Mouse (Mus musculus): ENCODE measurements at regions not wholly inside any gene's neighbourhood (a gene's known extent, or its start where the extent isn't known, plus 50 kb on each side); places are given as distances from the start of the nearest gene placed in this dataset.

DNA sequence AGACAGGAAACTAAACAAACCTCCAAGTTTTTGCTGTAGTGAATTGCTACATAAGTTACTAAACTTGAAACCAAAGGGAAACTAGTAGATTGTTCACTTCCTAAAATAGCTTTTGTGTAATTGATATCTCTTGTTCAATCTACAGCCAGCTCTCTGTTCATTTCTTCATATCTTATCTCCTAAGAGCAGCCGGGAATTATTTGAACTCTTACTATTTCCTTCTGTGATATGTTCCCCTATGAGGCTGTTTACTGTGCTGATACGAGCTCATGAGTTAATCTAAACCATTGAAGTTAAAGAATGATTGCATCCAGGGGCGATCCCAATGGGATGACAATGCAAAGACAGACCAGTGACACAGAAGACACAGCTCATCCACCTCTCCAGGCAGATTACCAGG is 140.7 kb downstream of the Cd55b start:
- no peak for TF ChIP-seq POLR2A (IDR thresholded peaks at IDR 0.05; ENCODE audit: extremely low read depth, insufficient read depth, low read length)
- TF ChIP-seq CTCF (IDR thresholded peaks at IDR 0.05; ENCODE audit: extremely low read depth, insufficient read depth, low read length): no peak

All from cortical plate, adult 2 months (tissue).